Mouse (Mus musculus): ENCODE results near the gene Cxcr4.

Cxcr4 gene

DNA sequence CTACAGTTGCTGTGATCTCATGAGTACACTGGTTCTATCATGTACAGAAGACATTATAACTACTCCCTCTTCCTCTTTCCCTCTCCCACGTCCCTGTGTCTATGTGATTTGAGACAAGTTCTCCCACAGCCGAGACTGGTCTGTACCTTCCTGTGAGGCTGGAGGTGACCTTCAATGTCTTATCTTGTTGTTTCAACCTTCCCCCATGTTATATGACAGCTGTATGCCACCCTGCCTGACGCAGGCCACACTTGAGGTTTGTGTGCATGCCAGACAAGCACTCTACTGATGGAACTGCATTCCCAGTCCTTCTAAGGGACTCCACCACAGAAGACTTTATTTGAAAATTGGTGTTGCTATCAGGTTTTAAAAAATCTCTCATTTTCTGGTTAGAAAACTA is 21.1 kb downstream of the Cxcr4 start:
- DNase-seq (ENCODE audit: extremely low read depth, low read depth, low spot score): no peak

DNA sequence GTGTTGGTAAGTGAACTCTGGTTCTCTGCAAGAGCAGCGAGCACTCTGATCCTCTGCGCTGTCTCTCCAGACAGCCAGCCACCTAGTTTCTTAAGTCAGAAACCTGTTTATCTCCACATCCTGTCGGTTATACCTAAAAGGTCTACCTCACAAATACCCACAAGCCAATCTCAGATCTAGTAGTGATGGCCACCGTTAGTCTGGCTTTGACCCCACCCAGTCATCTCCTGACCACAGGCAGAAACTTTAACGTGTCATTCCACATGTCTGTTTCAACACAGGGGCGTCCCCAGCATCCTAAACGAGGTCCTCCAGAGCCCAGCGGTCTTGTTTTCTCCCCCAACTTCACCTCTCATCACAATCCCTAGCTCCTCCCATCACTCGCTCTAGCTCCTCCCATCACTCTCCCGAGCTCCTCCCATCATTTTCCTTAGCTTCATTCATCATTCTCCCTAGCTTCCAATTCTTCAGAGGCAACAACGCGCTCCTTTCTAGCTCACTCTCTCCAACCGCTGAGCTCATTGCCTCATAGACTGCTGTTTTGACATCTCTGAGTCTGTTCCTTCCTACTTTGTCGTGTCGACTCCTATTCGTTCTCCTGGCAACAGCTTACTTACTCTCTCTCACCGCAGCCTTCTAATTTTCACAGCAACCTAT is 22.0 kb downstream of the Cxcr4 start:
- DNase-seq (ENCODE audit: extremely low read depth, low read depth, low spot score): no peak

DNA sequence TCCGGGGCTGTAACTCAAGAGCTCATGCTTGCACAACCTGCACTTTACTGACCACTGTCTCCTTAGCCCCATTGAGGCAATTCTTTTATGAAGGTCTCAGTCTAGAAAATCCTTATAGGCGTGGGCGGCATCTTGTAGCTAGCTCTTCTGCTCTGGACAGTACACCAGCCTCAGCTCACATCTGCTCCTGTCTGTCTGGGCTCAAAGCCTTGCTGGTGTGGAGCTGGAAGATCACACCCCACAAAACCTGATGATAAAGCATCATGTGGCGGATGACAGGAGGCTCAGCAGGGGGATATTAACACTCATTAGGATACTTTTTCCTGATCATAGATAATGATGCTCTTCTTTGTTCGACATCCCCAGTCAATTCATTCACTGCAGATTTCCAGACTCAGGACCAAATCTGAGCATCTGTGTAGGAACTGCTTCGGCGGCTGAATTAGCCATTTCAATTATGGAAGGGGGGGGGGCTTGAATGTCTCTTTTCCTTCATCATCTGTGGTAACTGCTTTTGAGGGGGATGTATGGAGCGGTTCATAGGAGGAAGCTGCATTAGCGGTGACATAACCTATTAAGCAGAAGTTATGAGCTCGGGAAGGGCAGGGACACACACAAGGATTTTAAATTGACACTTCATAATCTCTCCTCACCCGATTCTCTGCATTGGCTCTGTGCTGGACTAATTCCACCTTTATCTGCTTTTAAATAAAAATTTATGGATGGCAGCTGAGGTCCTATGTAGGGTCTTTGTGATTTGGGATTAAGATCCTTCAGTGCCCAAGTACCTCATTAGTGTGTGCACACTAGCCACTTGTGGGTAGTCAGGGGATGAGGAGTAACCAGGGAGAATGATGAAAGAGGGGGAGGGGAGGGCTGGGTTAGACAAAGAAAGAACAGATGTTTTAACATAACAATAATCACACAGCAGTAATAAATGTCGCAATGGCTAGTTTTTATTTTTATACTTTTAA is 24.6 kb downstream of the Cxcr4 start:
- DNase-seq (ENCODE audit: extremely low read depth, low read depth, low spot score): no peak

DNA sequence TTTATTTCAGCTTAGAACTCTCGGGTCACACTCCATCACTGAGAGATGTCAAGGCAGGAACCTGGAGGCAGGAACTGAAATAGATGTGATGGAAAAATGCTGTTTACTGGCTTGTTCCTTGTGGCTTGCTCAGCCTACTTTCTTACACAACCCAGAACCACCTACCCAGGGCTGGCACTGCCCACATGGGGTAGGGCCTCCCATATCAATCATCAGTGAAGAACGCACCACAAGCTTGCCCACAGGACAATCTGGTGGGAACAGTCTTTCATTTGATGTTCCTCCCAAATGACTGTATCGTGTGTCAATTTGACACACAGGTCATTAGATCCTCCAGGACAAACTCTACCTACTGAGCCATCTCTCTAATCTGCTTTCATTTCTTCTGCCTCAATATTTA is 28.2 kb downstream of the Cxcr4 start:
- DNase-seq (ENCODE audit: extremely low read depth, low read depth, low spot score): no peak

DNA sequence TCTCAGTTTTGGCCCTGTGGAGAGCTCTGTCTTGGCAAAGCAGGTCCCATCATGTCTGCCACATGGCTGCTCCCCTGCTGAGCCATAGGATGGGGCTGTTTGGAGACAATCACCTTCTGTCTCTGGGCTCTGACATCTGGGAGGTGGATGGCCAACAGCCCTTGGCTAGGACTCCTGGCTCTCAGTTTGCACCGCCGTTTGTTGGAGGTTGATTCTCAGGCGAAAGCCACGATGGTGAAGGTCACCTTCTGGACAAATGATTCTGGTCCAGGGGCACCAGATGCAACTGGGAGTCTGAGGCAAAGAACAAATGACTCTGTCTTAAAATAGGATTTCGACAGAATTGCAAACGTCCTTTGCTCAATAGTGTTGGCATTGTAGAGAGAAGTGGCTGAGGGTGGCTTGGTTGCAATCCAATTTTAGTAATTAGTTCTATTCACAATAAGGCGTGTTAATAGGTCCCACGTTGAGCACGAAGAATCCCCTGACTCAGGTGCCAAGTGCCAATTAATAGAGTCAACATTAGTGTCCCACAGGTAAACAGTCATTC is 30.7 kb downstream of the Cxcr4 start:
- DNase-seq (ENCODE audit: extremely low read depth, low read depth, low spot score): peak; percentile 50

DNA sequence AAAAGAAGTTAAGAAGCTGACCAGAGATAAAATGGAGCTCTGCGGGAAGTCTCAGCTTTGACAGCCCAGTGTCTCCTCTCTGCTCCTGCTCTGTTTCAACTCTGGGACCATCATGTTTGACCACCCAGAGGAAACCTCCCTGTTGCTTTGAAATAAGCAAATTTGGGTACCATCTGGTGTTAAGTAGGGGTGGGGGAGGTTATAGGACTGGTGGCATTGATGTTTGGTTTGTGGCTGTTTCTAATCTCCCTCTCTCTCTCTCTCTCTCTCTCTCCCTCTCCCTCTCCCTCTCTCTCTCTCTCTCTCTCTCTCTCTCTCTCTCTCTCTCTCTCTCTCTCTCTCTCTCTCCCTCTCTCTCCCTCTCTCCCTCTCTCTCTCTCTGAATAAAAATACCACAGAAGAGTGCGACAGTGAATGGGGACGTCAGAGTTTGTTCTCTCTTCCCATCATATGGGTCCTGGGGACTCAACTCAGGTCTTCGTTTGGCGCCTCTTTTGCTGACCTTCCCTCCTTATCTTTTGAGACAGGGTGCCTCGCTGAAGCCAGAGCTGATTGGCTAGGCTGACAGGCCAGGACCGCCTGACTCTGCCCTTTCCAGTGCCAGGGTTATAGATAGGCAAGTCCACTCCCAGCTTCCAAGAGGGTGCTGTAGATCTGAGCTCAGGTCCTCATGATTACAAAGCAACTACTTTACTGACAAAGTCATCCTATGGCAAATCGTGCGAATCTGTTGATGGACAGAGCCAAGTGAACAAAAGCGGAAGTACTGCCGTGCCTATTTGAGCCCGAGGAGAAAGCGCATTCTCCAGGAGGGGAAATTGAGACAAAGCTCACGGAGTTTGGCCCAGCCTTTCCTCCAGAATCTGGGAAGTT is 31.4 kb downstream of the Cxcr4 start:
- no peak for DNase-seq (ENCODE audit: extremely low read depth, low read depth, low spot score)

DNA sequence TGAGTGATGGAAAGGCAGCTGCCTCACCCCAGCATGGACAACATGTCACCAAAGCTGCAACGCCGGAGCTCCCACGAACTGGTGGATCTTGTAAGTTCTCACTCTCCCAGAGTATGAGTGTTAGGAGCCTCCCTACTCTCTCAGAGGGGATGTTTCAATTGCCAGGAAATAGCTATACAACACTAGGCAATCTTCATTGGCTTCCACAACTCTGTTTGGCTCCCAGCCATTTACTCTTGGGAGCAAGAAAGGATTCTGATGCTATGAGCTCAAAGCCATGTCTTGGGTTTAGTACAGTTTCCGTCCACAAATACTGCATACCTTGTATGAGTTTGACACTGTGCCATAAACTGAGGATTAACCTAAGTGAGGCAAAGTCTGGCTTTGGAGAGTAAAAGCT is 34.1 kb downstream of the Cxcr4 start:
- no peak for DNase-seq (ENCODE audit: extremely low read depth, low read depth, low spot score)

DNA sequence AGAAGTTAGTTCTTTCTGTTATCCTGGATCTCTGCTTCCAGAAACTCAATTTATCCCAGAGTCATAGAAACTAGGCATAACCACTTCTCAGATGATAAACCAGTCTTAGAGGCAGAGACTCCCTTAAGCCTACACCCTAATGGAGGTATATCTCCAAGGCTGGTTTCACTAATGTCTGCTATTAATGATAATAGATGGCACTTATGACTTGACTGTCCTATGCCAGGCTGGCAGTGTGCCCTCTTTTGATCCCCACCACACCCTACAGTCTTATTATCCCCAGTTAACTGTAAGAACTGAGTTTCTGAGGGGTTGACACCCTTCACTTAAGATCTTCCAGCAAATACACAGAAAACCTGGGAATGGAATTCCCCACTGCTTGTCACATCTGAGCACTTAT is 39.5 kb downstream of the Cxcr4 start:
- no peak for DNase-seq (ENCODE audit: extremely low read depth, low read depth, low spot score)

DNA sequence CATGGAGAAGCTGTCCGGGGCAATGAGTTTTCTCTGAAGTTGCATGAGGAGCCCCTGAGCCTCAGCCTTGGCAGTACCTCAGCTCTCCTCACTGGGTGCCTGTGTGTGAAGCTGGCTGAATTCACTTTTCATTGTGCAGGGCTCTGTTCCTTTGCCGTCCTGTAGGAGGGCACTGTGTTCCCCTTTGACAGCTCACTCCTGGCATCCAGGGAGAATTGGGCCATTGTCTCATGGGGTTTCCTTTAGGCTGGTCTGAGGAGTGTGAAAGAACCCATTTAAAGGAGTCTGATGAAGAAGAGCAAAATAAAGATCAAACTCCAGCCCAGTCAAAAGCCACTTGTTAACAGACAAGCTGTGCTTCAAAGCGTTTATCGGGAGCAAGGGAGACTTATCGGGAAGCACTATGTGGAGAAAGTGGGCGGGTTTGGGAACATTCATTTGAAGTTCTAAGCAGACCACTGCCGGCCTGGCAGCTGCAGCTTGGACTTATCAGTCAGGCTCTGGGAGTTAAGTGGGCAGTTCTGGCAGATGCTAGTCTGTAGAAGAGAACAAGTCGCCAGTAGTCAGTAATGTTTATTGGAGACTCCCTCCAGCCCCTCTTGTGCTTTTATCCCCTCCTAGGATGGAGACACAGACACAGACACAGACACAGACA is 40.2 kb downstream of the Cxcr4 start:
- no peak for DNase-seq (ENCODE audit: extremely low read depth, low read depth, low spot score)

DNA sequence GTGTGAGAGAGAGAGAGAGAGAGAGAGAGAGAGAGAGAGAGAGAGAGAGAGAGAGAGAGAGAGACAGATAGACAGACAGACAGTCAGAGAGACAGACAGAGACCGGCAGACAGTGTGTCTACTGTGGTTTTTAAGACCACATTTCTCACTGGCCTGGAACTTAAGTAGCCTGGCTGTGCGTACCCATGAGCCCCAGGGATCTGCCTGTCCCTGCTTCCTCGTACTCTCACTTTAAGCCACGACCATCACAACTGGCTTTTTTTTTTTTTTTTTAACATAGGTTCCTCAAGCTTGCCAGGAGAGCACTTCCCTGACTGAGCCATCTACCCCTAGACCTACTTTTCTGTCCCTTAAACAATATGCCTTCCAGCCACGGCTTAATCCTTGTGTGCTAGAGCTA is 42.7 kb downstream of the Cxcr4 start:
- DNase-seq (ENCODE audit: extremely low read depth, low read depth, low spot score): no peak

DNA sequence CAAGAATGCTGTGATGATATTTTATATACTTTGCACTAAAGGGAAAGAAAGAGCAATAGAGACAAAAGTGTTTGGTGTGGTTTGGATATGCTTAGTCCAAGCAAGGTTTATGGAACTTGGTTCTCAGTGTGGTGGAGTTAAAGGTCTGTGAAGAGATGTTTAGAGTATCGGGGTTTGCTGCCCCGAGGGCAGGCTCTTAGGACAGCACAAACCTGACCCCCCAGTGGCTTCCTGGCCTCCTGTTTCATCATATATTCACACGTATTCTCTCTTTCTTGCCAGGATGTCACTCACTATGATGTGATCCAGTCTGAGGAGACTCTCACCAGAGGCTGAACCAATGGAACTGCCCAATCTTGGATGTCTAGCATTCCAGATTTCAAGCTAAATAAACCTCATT is 43.1 kb downstream of the Cxcr4 start:
- DNase-seq (ENCODE audit: extremely low read depth, low read depth, low spot score): no peak

DNA sequence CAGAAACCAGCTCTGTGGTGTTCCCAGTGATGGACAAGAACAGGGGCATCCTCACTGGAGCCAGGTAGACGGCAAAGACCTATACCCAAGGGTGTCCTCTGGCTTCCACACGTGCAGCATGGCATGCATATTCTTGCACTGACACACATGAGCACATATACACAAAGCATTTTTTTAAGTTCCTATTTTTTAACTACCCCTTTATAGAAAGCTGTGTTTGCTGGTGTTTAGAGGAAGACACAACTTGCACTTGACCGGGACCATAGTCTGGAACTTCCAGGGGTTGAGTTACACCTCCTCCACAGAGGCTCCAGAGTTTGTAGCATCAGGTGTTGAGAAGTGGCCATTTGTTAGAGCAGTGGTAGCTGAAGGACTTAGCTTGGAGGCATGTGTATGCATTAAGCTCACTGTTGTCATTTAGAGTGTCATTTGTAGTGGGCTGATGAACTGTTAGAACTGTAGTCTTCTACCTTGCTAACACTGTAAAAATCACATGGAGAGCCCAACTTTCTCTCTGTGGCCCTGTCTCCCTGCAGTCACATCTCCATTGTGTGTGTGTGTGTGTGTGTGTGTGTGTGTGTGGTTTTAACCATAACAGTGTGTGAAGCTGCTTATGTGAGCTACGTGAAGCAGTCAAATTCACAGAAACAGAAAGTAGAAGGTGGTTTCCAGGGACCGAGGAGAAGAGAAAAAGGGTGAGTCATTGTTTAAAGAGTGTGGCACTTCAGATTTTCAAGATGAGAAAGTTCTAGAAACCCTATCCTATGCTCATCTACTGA is 43.7 kb downstream of the Cxcr4 start:
- DNase-seq (ENCODE audit: extremely low read depth, low read depth, low spot score): no peak

DNA sequence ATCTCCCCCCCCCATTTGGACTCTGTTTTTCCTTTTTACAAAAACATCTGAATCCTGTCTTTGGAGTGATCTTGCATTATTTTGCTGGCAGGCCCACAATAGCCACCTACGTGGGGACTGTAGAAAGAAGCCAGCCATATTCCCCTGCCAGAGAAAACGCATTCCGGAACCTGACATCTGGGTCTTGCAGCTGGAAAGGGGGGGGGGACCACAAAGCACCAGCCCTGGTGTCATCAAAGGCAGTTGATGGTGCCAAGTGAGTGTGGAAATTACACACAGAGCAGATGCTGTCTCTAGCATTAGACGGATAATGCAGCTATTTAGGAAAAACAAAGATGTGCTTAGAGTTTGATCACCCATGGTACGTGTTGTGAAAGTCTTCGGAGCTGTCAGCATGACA is 46.4 kb downstream of the Cxcr4 start:
- DNase-seq (ENCODE audit: extremely low read depth, low read depth, low spot score): no peak

DNA sequence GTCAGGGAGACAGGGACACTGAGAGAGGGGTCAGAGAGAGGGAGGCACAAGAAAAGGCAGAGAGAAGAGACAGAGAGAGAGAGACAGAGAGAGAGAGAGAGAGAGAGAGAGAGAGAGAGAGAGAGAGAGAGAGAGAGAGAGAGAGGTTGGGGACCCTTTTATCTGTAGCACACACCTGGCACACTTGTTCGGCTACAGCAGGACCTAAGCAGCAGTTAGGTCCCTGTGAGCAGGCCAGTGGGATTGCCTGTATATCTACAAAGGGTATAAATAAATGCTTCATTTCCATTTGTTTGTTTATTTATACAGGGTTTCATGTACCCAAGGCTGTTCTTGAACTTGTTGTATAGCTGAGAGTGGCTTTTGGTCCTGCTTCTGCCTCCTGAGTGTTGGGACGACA is 49.0 kb downstream of the Cxcr4 start:
- DNase-seq (ENCODE audit: extremely low read depth, low read depth, low spot score): no peak

DNA sequence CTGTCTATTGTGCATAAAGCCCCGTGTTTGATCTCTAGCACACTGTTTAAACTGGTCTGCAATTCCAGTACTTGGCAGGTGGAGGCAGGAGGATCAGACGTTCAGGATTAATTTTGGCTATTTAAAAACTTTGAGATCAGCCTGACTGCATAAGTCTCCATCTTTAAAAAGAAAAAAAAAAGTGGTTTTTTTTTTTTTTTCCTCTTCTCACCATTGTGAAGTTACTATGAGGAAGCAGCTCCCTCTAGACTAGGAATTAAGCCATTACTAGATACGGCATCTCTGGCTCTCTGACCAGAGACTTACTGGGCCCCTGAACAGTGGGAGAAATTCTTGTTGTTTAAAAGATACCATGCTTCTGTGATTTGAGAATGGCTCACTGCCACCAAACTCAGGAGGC is 49.5 kb downstream of the Cxcr4 start:
- DNase-seq (ENCODE audit: extremely low read depth, low read depth, low spot score): no peak

DNA sequence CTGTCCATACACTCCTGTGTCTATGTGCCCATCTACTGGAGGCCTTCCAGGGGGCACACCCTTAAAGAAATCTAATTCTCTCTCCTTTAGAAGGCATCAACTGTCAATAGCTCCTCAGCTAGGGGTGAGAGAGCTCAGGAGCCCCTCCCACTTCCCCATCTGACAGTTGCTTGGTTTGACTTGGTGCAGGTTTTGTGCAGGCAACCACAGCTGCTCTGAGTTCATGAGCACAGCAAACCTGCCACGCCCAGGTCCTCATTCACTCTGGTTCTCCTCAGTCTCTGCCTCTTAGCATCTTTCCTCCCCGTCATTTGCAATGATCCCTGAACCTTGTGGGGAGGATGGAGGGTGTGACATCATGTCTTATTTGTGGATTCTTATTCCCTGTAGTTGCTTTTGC is 51.9 kb downstream of the Cxcr4 start:
- DNase-seq (ENCODE audit: extremely low read depth, low read depth, low spot score): no peak

DNA sequence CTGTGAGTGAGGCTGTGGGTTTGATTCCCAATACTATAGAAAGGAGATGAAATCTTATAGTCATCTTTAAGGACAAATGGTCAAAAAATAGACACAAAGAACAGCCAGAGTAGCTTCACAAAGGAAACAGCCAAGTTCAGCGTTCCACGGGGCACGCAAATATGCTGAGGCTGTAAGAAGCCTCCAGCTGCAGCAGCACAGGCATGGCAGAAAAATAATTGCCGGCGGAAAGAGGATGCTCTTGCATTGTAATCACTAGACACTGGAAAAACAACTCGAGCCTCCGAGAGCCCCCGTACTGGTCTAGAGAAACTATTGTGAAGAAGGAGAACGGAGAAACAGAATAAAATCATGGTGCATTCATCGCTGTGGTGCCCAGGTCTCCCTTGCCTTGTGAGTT is 52.5 kb downstream of the Cxcr4 start:
- no peak for DNase-seq (ENCODE audit: extremely low read depth, low read depth, low spot score)
